Mouse (Mus musculus) gastrocnemius, adult 8-10 months (tissue): ENCODE measurements around the gene Sobp. TPM values are rescaled to one million over a fixed set of nuclear protein-coding genes. Genes with fewer than 3 reads are reported as not detected.

Source experiments
- total RNA-seq, 4 experiments: library from RNA; stranded (reverse); gene quantifications; 2 replicates each; pipeline ENCODE4 v1.2.4; 2022

Sobp gene
- total RNA-seq, 4 experiments from 2014 or later = 33.7 to 39.5 (median 35.8) TPM

Other genes with a start within 250 kb of the Sobp start
- gene 9030612E09Rik, start 174 bp upstream of the Sobp start, total RNA-seq = 1 to 10 TPM; 1.4 to 2.1 (median 2.0) TPM
- gene Pdss2, start 47.0 kb upstream of the Sobp start, total RNA-seq = 10 to 100 TPM; 18.5 to 23.3 (median 20.1) TPM